Mouse (Mus musculus) midbrain, embryonic 15.5 days (tissue): Measurements from ENCODE around the gene Sparcl1. TPM values are rescaled to one million over a fixed set of nuclear protein-coding genes. Genes with fewer than 3 reads are reported as not detected.
A peak's percentile ranks its signal among the peaks of the same experiment; 100 is the strongest.

Experiments
- ATAC-seq: fragments of 200-750 bp; cut with Nextera tagmentation; replicated peaks from 2 replicates; pipeline ENCODE4 v1.8.0; 2017; ENCODE audit warnings: moderate TSS enrichment
- H3K27ac ChIP-seq: fragments of 300-500 bp; sonication (generic); 2 replicates; pipeline ENCODE4 v1.5.1; 2015; ENCODE audit warnings: mild to moderate bottlenecking, inconsistent platforms
- H3K27me3 ChIP-seq: fragments of 300-500 bp; sonication (generic); replicated peaks from 2 replicates; pipeline ENCODE4 v1.6.1; 2015; ENCODE audit warnings: inconsistent platforms
- H3K36me3 ChIP-seq: fragments of 300-500 bp; sonication (generic); replicated peaks from 2 replicates; pipeline ENCODE4 v1.6.1; 2015; ENCODE audit warnings: inconsistent platforms
- H3K4me1 ChIP-seq: fragments of 300-500 bp; sonication (generic); 2 replicates; pipeline ENCODE4 v1.6.1; 2015; ENCODE audit warnings: inconsistent platforms
- H3K4me2 ChIP-seq: fragments of 300-500 bp; sonication (generic); 2 replicates; pipeline ENCODE4 v1.6.1; 2015; ENCODE audit warnings: inconsistent platforms, mild to moderate bottlenecking, moderate library complexity
- H3K4me3 ChIP-seq: fragments of 300-500 bp; sonication (generic); 2 replicates; pipeline ENCODE4 v1.5.1; 2015; ENCODE audit warnings: mild to moderate bottlenecking, inconsistent platforms
- H3K9ac ChIP-seq: fragments of 300-500 bp; sonication (generic); 2 replicates; pipeline ENCODE4 v1.6.1; 2015; ENCODE audit warnings: mild to moderate bottlenecking, inconsistent platforms
- H3K9me3 ChIP-seq: fragments of 300-500 bp; sonication (generic); 2 replicates; pipeline ENCODE4 v1.6.1; 2016; ENCODE audit warnings: inconsistent platforms
- WGBS: fragments of 180-500 bp; shearing (Covaris S2); methylation state at CpG from one replicate; pipeline ENCODE4 v1.1.7; 2015; ENCODE audit warnings: mixed read lengths; 5-methylcytosine and 5-hydroxymethylcytosine counted together
- polyA plus RNA-seq: library from polyadenylated mRNA; unstranded; fragments of >200 nt; fragmentation: Nextera tagmentation; extraction: Ambion mirVana; gene quantifications from 2 replicates; pipeline ENCODE4 v1.2.1, GENCODE M21; 2015

The Sparcl1 gene
- polyA plus RNA-seq, 1 experiment from 2014 or later = 167 TPM

- Histone ChIP-seq H3K4me1 (no peaks in the 10 kb centered on the region), H3K27ac (no peak overlapping the region), H3K36me3 (no peaks in the 10 kb centered on the region), H3K9me3 (no peaks in the 10 kb centered on the region), H3K4me3 (no peak overlapping the region), H3K9ac (no peak overlapping the region), H3K27me3 (no peaks in the 10 kb centered on the region), H3K4me2 (no peak overlapping the region)
- no peak for ATAC-seq
- WGBS = 95% methylated on average over 4 of the region's 4 CpGs
These were observed 17.4 kb upstream of the Sparcl1 start for GRCm38 (mm10) chr5:104130891-104131290.

- Histone ChIP-seq H3K4me2 (no peak overlapping the region), H3K36me3 (no peaks in the 10 kb centered on the region), H3K4me1 (no peaks in the 10 kb centered on the region), H3K9me3 (no peaks in the 10 kb centered on the region), H3K9ac (no peak overlapping the region), H3K27me3 (no peaks in the 10 kb centered on the region), H3K4me3 (no peak overlapping the region), H3K27ac (no peak overlapping the region)
- 78% methylated on average over 12 of the region's 12 CpGs for WGBS
- ATAC-seq = no peak
These were observed 14.9 kb upstream of the Sparcl1 start for GRCm38 (mm10) chr5:104128281-104129031.

GRCm38 (mm10) chr5:104127351-104127750 lies 13.8 kb upstream of the Sparcl1 start:
- Histone ChIP-seq H3K9me3 (no peaks in the 10 kb centered on the region), H3K9ac (no peak overlapping the region), H3K4me2 (no peak overlapping the region), H3K4me3 (no peak overlapping the region), H3K27me3 (no peaks in the 10 kb centered on the region), H3K27ac (no peak overlapping the region), H3K36me3 (no peaks in the 10 kb centered on the region), H3K4me1 (no peaks in the 10 kb centered on the region)
- WGBS = 67% methylated on average over 1 of the region's 1 CpGs
- no peak for ATAC-seq

- H3K9me3 ChIP-seq = no peaks in the 10 kb centered on the region
- no peaks in the 10 kb centered on the region for H3K4me1 ChIP-seq
- ATAC-seq = no peak
- H3K9ac ChIP-seq = no peak overlapping the region
- H3K4me2 ChIP-seq = no peak overlapping the region
- WGBS = 80% methylated on average over 12 of the region's 12 CpGs
- H3K27ac ChIP-seq = no peak overlapping the region
- no peak overlapping the region for H3K4me3 ChIP-seq
- H3K36me3 ChIP-seq = no peaks in the 10 kb centered on the region
- no peaks in the 10 kb centered on the region for H3K27me3 ChIP-seq
These were observed 13.2 kb upstream of the Sparcl1 start for GRCm38 (mm10) chr5:104126561-104127320.

GRCm38 (mm10) chr5:104124016-104124658 lies 10.6 kb upstream of the Sparcl1 start:
- H3K4me1 ChIP-seq = no peaks in the 10 kb centered on the region
- ATAC-seq = no peak
- H3K9ac ChIP-seq = no peak overlapping the region
- WGBS = 94% methylated on average over 6 of the region's 6 CpGs
- H3K27ac ChIP-seq = no peak overlapping the region
- no peak overlapping the region for H3K4me3 ChIP-seq
- no peaks in the 10 kb centered on the region for H3K27me3 ChIP-seq
- no peak overlapping the region for H3K4me2 ChIP-seq
- no peaks in the 10 kb centered on the region for H3K36me3 ChIP-seq
- H3K9me3 ChIP-seq = no peaks in the 10 kb centered on the region

GRCm38 (mm10) chr5:104115890-104116289 lies 2.4 kb upstream of the Sparcl1 start:
- Histone ChIP-seq H3K27ac (peak overlapping the region; percentile 65; the same call in 1 of the 2 replicates), H3K36me3 (no peaks in the 10 kb centered on the region), H3K9me3 (no peaks in the 10 kb centered on the region), H3K4me2 (no peak overlapping the region), H3K4me1 (peaks cover 26% of the 10 kb centered on the region), H3K27me3 (no peaks in the 10 kb centered on the region), H3K4me3 (no peak overlapping the region), H3K9ac (no peak overlapping the region)
- ATAC-seq = no peak
- WGBS = 82% methylated on average over 4 of the region's 4 CpGs

GRCm38 (mm10) chr5:104115118-104115517 lies 1.6 kb upstream of the Sparcl1 start:
- ATAC-seq = peak; percentile 28
- H3K4me3 ChIP-seq = no peak overlapping the region
- peaks cover 33% of the 10 kb centered on the region for H3K4me1 ChIP-seq
- no peaks in the 10 kb centered on the region for H3K27me3 ChIP-seq
- no peaks in the 10 kb centered on the region for H3K36me3 ChIP-seq
- H3K9me3 ChIP-seq = no peaks in the 10 kb centered on the region
- 30% methylated on average over 14 of the region's 14 CpGs for WGBS
- no peak overlapping the region for H3K4me2 ChIP-seq
- H3K9ac ChIP-seq = no peak overlapping the region
- H3K27ac ChIP-seq = peak overlapping the region; percentile 65

- H3K27ac ChIP-seq = peak overlapping the region; percentile 75
- no peaks in the 10 kb centered on the region for H3K9me3 ChIP-seq
- H3K9ac ChIP-seq = no peak overlapping the region
- H3K27me3 ChIP-seq = no peaks in the 10 kb centered on the region
- no peak for ATAC-seq
- H3K36me3 ChIP-seq = no peaks in the 10 kb centered on the region
- H3K4me2 ChIP-seq = peak overlapping the region; percentile 15
- H3K4me1 ChIP-seq = peaks cover 55% of the 10 kb centered on the region
- H3K4me3 ChIP-seq = peak overlapping the region; percentile 19
- 34% methylated on average over 5 of the region's 5 CpGs for WGBS
These were observed 1.0 kb downstream of the Sparcl1 start for GRCm38 (mm10) chr5:104112511-104112910.

GRCm38 (mm10) chr5:104112016-104112415 lies 1.5 kb downstream of the Sparcl1 start:
- ATAC-seq = no peak
- Histone ChIP-seq H3K9me3 (no peaks in the 10 kb centered on the region), H3K27me3 (peaks cover under 1% of the 10 kb centered on the region; the same call in 1 of the 2 replicates), H3K36me3 (no peaks in the 10 kb centered on the region), H3K4me1 (peaks cover 55% of the 10 kb centered on the region), H3K9ac (no peak overlapping the region), H3K4me3 (peak overlapping the region; percentile 19; the same call in 1 of the 2 replicates), H3K27ac (peak overlapping the region; percentile 75), H3K4me2 (peak overlapping the region; percentile 15)
- WGBS = 25% methylated on average over 9 of the region's 9 CpGs

- H3K27ac ChIP-seq = peak overlapping the region; percentile 75
- 6% methylated on average over 9 of the region's 9 CpGs for WGBS
- H3K9me3 ChIP-seq = no peaks in the 10 kb centered on the region
- H3K4me3 ChIP-seq = no peak overlapping the region
- H3K9ac ChIP-seq = no peak overlapping the region
- H3K4me1 ChIP-seq = peaks cover 55% of the 10 kb centered on the region
- H3K27me3 ChIP-seq = peaks cover 5% of the 10 kb centered on the region; the same call in 1 of the 2 replicates
- H3K36me3 ChIP-seq = no peaks in the 10 kb centered on the region
- H3K4me2 ChIP-seq = peak overlapping the region; percentile 45
- ATAC-seq = peak; percentile 79
These were observed 3.2 kb downstream of the Sparcl1 start for GRCm38 (mm10) chr5:104110171-104110920.

GRCm38 (mm10) chr5:104109516-104109915 lies 4.0 kb downstream of the Sparcl1 start:
- 0 out of 2 replicates have a peak, but pooled peaks have one; percentile 27 for ATAC-seq
- H3K4me2 ChIP-seq = peak overlapping the region; percentile 45

More at GRCm38 (mm10) chr5:104109516-104109915, 4.0 kb downstream of the Sparcl1 start:
- Histone ChIP-seq H3K9me3 (no peaks in the 10 kb centered on the region), H3K4me1 (peaks cover 50% of the 10 kb centered on the region), H3K4me3 (peak overlapping the region; percentile 23; the same call in 1 of the 2 replicates), H3K27ac (peak overlapping the region; percentile 75), H3K9ac (no peak overlapping the region), H3K27me3 (peaks cover 5% of the 10 kb centered on the region; the same call in 1 of the 2 replicates), H3K36me3 (no peaks in the 10 kb centered on the region)
- 19% methylated on average over 3 of the region's 3 CpGs for WGBS
